Mouse (Mus musculus): ENCODE measurements around the gene 5730596B20Rik. TPM values are rescaled to one million over a fixed set of nuclear protein-coding genes. Genes with fewer than 3 reads are reported as not detected.

Gene 5730596B20Rik
- polyA plus RNA-seq, 1 experiment from 2014 or later = 0.33 TPM

GRCm38 (mm10) chr6:52229558-52230416 lies 52.5 kb downstream of the 5730596B20Rik start:
- WGBS = 2% methylated on average over 44 of the region's 44 CpGs
- no peak overlapping the region for H3K4me2 ChIP-seq

More at GRCm38 (mm10) chr6:52229558-52230416, 52.5 kb downstream of the 5730596B20Rik start:
- Histone ChIP-seq H3K36me3 (no peaks in the 10 kb centered on the region), H3K9me3 (replicated peaks) (no peaks in the 10 kb centered on the region), H3K9ac (no peak overlapping the region), H3K4me3 (peak overlapping the region; percentile 5; the same call in 1 of the 2 replicates), H3K27me3 (peaks cover 96% of the 10 kb centered on the region), H3K4me1 (replicated peaks) (peaks cover 19% of the 10 kb centered on the region), H3K27ac (no peak overlapping the region)
- no peak for ATAC-seq (replicated peaks; ENCODE audit: insufficient number of reproducible peaks, insufficient read depth, low FRiP score, low read depth)

MicroRNA genes within 50 kb of the gene (microRNA counts, 519-probe panel; counts per million panel counts)
- 1,395 counts per million, percentile 7 among the panel's probes with 10 or more counts for microRNA mmu-miR-196b

Small RNA genes within 50 kb of the gene (microRNA-seq; reads per million reads assigned to microRNA genes)
- gene Mir196b = 390 reads per million, percentile 70 among the genes with 10 or more reads in this experiment

Other genes with a start within 250 kb of the 5730596B20Rik start
- 13.5 and 21.8 TPM in 2 replicates for gene Skap2, start 164.9 kb upstream of the 5730596B20Rik start, polyA plus RNA-seq (2015; fragmentation: Nextera tagmentation; extraction: Ambion mirVana)
- 0.59 and 1.1 TPM in 2 replicates for gene Hoxa1, start 19.2 kb upstream of the 5730596B20Rik start, polyA plus RNA-seq (2015; fragmentation: Nextera tagmentation; extraction: Ambion mirVana)
- 1.2 and 3.1 TPM in 2 replicates for gene Hoxa2, start 12.7 kb upstream of the 5730596B20Rik start, polyA plus RNA-seq (2015; fragmentation: Nextera tagmentation; extraction: Ambion mirVana)
- gene Hoxa4, start 14.3 kb downstream of the 5730596B20Rik start, polyA plus RNA-seq (2015; fragmentation: Nextera tagmentation; extraction: Ambion mirVana) = 0.43 and 0.77 TPM in 2 replicates
- gene Hoxa5, start 27.1 kb downstream of the 5730596B20Rik start, polyA plus RNA-seq (2015; fragmentation: Nextera tagmentation; extraction: Ambion mirVana) = 2.3 and 6.3 TPM in 2 replicates
- 0.27 TPM in 1 of 2 replicates, not detected in the other for gene Hoxa6, start 31.2 kb downstream of the 5730596B20Rik start, polyA plus RNA-seq (2015; fragmentation: Nextera tagmentation; extraction: Ambion mirVana)
- gene Hoxa3, start 35.8 kb downstream of the 5730596B20Rik start, polyA plus RNA-seq (2015; fragmentation: Nextera tagmentation; extraction: Ambion mirVana) = 0.89 and 2.4 TPM in 2 replicates
- gene Gm28308, start 35.8 kb downstream of the 5730596B20Rik start, polyA plus RNA-seq (2015; fragmentation: Nextera tagmentation; extraction: Ambion mirVana) = not detected in 2 replicates
- 0.54 and 1.4 TPM in 2 replicates for gene Hoxa7, start 44.4 kb downstream of the 5730596B20Rik start, polyA plus RNA-seq (2015; fragmentation: Nextera tagmentation; extraction: Ambion mirVana)
- gene Hoxa9, start 53.6 kb downstream of the 5730596B20Rik start, polyA plus RNA-seq (2015; fragmentation: Nextera tagmentation; extraction: Ambion mirVana) = 0.13 and 0.24 TPM in 2 replicates
- gene Hoxa10, start 63.4 kb downstream of the 5730596B20Rik start, polyA plus RNA-seq (2015; fragmentation: Nextera tagmentation; extraction: Ambion mirVana) = 0.19 and 0.55 TPM in 2 replicates
- gene Hoxa11, start 68.3 kb downstream of the 5730596B20Rik start, polyA plus RNA-seq (2015; fragmentation: Nextera tagmentation; extraction: Ambion mirVana) = 0.06 TPM in 1 of 2 replicates, not detected in the other
- gene Hoxa13, start 83.4 kb downstream of the 5730596B20Rik start, polyA plus RNA-seq (2015; fragmentation: Nextera tagmentation; extraction: Ambion mirVana) = 0.09 TPM in 1 of 2 replicates, not detected in the other
- gene Evx1, start 136.0 kb downstream of the 5730596B20Rik start, polyA plus RNA-seq (2015; fragmentation: Nextera tagmentation; extraction: Ambion mirVana) = 0.05 TPM in 1 of 2 replicates, not detected in the other